8 mouse cellular contexts compared by ENCODE assay signal in the genomic region with DNA sequence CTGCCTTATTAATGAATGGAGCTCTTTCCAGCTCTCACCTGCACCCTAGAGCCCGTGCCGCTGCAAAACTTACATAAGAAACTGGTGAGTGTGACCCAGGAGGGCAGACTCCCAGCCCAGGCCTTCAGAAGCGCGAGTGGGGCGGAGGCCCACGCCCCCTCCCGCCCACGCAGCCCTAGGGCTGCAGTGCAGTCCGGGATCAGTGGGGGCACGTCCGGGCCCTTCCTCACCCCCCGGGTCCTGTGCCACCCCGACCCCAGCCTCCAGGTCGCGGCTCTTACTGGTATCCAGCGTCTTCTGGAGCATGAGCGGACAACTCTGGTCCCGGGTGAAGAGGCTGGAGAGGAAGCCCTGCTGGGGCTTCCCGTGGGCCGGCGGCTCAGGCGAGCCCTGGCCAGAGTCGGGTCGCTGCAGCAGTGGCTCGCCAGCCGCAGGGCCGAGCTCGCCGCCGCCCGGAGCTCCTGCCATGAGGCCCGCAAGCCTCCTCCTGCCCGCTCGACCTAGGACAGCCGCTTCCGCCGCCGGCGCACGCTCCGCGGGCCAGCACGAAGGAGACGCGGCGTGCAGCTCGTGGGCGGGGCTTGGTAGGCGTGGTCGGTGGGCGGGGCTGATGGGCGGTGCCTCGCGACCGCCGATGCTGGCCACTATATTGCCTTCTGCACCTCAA. TPM values are rescaled to one million over a fixed set of nuclear protein-coding genes. Genes with fewer than 3 reads are reported as not detected.
A peak's percentile ranks its signal among the peaks of the same experiment; 100 is the strongest.
DNase-seq lines count a peak whose midpoint lies in the region; ATAC-seq and TF ChIP-seq lines count a peak whose summit lies in the region.

TSS of gene Atp23 (minus strand) at position 535 of the 667 bp plus-strand sequence.

- peak; percentile 64 for TF ChIP-seq POLR2A in brain, embryonic 14.5 days (IDR thresholded peaks at IDR 0.05; ENCODE audit: borderline replicate concordance, extremely low read depth, insufficient read depth, insufficient read length, poor library complexity, severe bottlenecking)

- H3K36me3 ChIP-seq in erythroblast, embryonic 14.5 days (ENCODE audit: control insufficient read depth): peaks cover 7% of the 10 kb centered on the region; the same call in 1 of the 2 replicates
- peaks cover 21% of the 10 kb centered on the region for H3K36me3 ChIP-seq in heart, embryonic 12.5 days
- H3K36me3 ChIP-seq in kidney, embryonic 16.5 days (ENCODE audit: insufficient read depth, low read length): peaks cover 6% of the 10 kb centered on the region; the same call in 1 of the 2 replicates

- H3K9me3 ChIP-seq in erythroblast, embryonic 14.5 days (ENCODE audit: control insufficient read depth, low read length): peaks cover 3% of the 10 kb centered on the region
- peaks cover 4% of the 10 kb centered on the region; the same call in 1 of the 2 replicates for H3K9me3 ChIP-seq in heart, embryonic 12.5 days (replicated peaks)
- H3K9me3 ChIP-seq in kidney, embryonic 16.5 days (ENCODE audit: low read length): no peaks in the 10 kb centered on the region

- H3K27ac ChIP-seq in heart, embryonic 12.5 days (ENCODE audit: poor library complexity, severe bottlenecking): peak within 1 kb of the TSS; percentile 1; the same call in 1 of the 2 replicates
- H3K27ac ChIP-seq in kidney, embryonic 16.5 days (ENCODE audit: low read length): peak within 1 kb of the TSS; percentile 78

- peak within 1 kb of the TSS; percentile 87 for H3K9ac ChIP-seq in heart, embryonic 12.5 days
- H3K9ac ChIP-seq in kidney, embryonic 16.5 days (replicated peaks; ENCODE audit: low read length): peak within 1 kb of the TSS; percentile 85

- H3K4me1 ChIP-seq in erythroblast, embryonic 14.5 days (ENCODE audit: control insufficient read depth): peaks cover 28% of the 10 kb centered on the region
- peaks cover 10% of the 10 kb centered on the region for H3K4me1 ChIP-seq in heart, embryonic 12.5 days (replicated peaks)
- H3K4me1 ChIP-seq in kidney, embryonic 16.5 days (ENCODE audit: insufficient read depth, low read length): peaks cover 14% of the 10 kb centered on the region

- no peaks in the 10 kb centered on the region for H3K27me3 ChIP-seq in erythroblast, embryonic 14.5 days (ENCODE audit: control insufficient read depth)
- H3K27me3 ChIP-seq in heart, embryonic 12.5 days (replicated peaks): no peaks in the 10 kb centered on the region
- no peaks in the 10 kb centered on the region for H3K27me3 ChIP-seq in kidney, embryonic 16.5 days (ENCODE audit: insufficient read depth, low read length)

- DNase-seq in CD4-positive helper T cell, adult 2 months (ENCODE audit: low read depth, low spot score): peak; percentile 88
- DNase-seq in brain, embryonic 14.5 days (ENCODE audit: low read depth): peak; percentile 89
- DNase-seq in liver: peak; percentile 90
- DNase-seq in monocyte, adult 2 months (ENCODE audit: low read depth in 1 of 2, low spot score in 2 of 2): peak; percentile 69 to 88
- peak; percentile 89 to 92 for DNase-seq in spleen, postnatal 14 days (ENCODE audit: low spot score in 2 of 2)

- peak within 1 kb of the TSS; percentile 64 for H3K4me3 ChIP-seq in erythroblast, embryonic 14.5 days (replicated peaks)
- H3K4me3 ChIP-seq in heart, embryonic 12.5 days: peak within 1 kb of the TSS; percentile 74
- H3K4me3 ChIP-seq in kidney, embryonic 16.5 days (ENCODE audit: low read length): peak within 1 kb of the TSS; percentile 85

- TF ChIP-seq CTCF in brain, embryonic 14.5 days (IDR thresholded peaks at IDR 0.05; ENCODE audit: borderline replicate concordance, extremely low read depth, insufficient read depth, insufficient read length): no peak

- under 1% methylated on average over 55 of the region's 56 CpGs for WGBS in heart, embryonic 12.5 days
- WGBS in kidney, embryonic 16.5 days: 0% methylated on average over 51 of the region's 56 CpGs

- H3K4me2 ChIP-seq in heart, embryonic 12.5 days: peak within 1 kb of the TSS; percentile 91
- peak within 1 kb of the TSS; percentile 99 for H3K4me2 ChIP-seq in kidney, embryonic 16.5 days (replicated peaks; ENCODE audit: low read depth, low read length)

- ATAC-seq in heart, embryonic 12.5 days (ENCODE audit: insufficient number of reproducible peaks, low FRiP score): peak; percentile 87
- peak; percentile 88 for ATAC-seq in kidney, embryonic 16.5 days (ENCODE audit: low FRiP score, low TSS enrichment)

RNA-seq across cellular contexts. Expression of gene Atp23, which starts in this region (rescaled TPM):
- 8.6 and 9.6 TPM in 2 replicates for polyA plus RNA-seq in brain, embryonic 14.5 days (2012; rRNA removed)
- polyA plus RNA-seq in erythroblast, embryonic 14.5 days (2012): 0.07 and 0.09 TPM in 2 replicates
- 8.2 and 10.0 TPM in 2 replicates for polyA plus RNA-seq in heart, embryonic 12.5 days (2016; fragmentation: Nextera tagmentation; extraction: Ambion mirVana)
- 16.5 and 18.4 TPM in 2 replicates for polyA plus RNA-seq in kidney, embryonic 16.5 days (2015; fragmentation: Nextera tagmentation; extraction: Ambion mirVana)

Comparison
In these comparisons a context has a peak if more than half of its experiments do, and no peak if none do; other contexts are left out.
1. Peak in every context shown above with its lines: DNase-seq, ATAC-seq, H3K4me3 ChIP-seq and H3K27ac ChIP-seq.